Mouse (Mus musculus) layer of hippocampus, adult 2 months (tissue): Measurements from ENCODE around the gene Tysnd1. TPM values are rescaled to one million over a fixed set of nuclear protein-coding genes. Genes with fewer than 3 reads are reported as not detected.

ENCODE experiments used
- DNase-seq, 2 experiments: peaks; one replicate each; pipeline ENCODE4 v3.0.0; 2022; ENCODE audit warnings: low spot score in 2 of 2
- H3K27ac ChIP-seq: fragments of 200-600 bp; 2 replicates; pipeline ENCODE4 v1.8.1; 2022
- H3K4me3 ChIP-seq: fragments of 200-600 bp; 2 replicates; pipeline ENCODE4 v1.8.1; 2022; ENCODE audit warnings: mild to moderate bottlenecking
- CTCF ChIP-seq: fragments of 200-600 bp; conservative IDR thresholded peaks from 2 replicates; pipeline ENCODE4 v1.8.1; 2022; ENCODE audit warnings: antibody characterized with exemption, mild to moderate bottlenecking, moderate library complexity
- total RNA-seq, 2 experiments: library from RNA; stranded (reverse); gene quantifications; 2 replicates each; pipeline ENCODE4 v1.2.3; 2021

Tysnd1 gene
- total RNA-seq, 2 experiments from 2014 or later = 23.3 to 23.8 TPM

- TF ChIP-seq CTCF = no peak
- DNase-seq = no peak
- no peak overlapping the region for H3K27ac ChIP-seq
- H3K4me3 ChIP-seq = peak overlapping the region; percentile 70
These were observed 1.7 kb downstream of the Tysnd1 start for GRCm38 (mm10) chr10:61697028-61697427.

- Histone ChIP-seq H3K27ac (no peak overlapping the region), H3K4me3 (no peak overlapping the region)
- no peak for TF ChIP-seq CTCF
- no peak for DNase-seq
These were observed 9.3 kb downstream of the Tysnd1 start for GRCm38 (mm10) chr10:61704663-61705062.

- no peak for DNase-seq
- no peak overlapping the region for H3K4me3 ChIP-seq
- H3K27ac ChIP-seq = no peak overlapping the region
- TF ChIP-seq CTCF = no peak
These were observed 11.4 kb downstream of the Tysnd1 start for GRCm38 (mm10) chr10:61706412-61707375.

GRCm38 (mm10) chr10:61713601-61714000 is 18.3 kb downstream of the Tysnd1 start:
- H3K4me3 ChIP-seq = no peak overlapping the region
- TF ChIP-seq CTCF = no peak
- H3K27ac ChIP-seq = no peak overlapping the region
- no peak for DNase-seq

- no peak for TF ChIP-seq CTCF
- H3K27ac ChIP-seq = no peak overlapping the region
- no peak overlapping the region for H3K4me3 ChIP-seq
- no peak for DNase-seq
These were observed 18.8 kb downstream of the Tysnd1 start for GRCm38 (mm10) chr10:61714146-61714545.

GRCm38 (mm10) chr10:61714771-61715461 is 19.6 kb downstream of the Tysnd1 start, which contains the start of gene Aifm2:
Gene Aifm2, plus strand, starts transcription at chr10:61715263.
- no peak for TF ChIP-seq CTCF
- Histone ChIP-seq H3K4me3 (peak within 1 kb of the TSS; percentile 66), H3K27ac (peak within 1 kb of the TSS; percentile 67; the same call in 1 of the 2 replicates)
- no peak for DNase-seq

GRCm38 (mm10) chr10:61715462-61715837 is 20.1 kb downstream of the Tysnd1 start:
- DNase-seq = no peak
- TF ChIP-seq CTCF = no peak

GRCm38 (mm10) chr10:61715996-61716864 is 20.9 kb downstream of the Tysnd1 start:
- Histone ChIP-seq H3K27ac (no peak overlapping the region), H3K4me3 (no peak overlapping the region; the same call in 1 of the 2 replicates)
- TF ChIP-seq CTCF = no peak
- no peak for DNase-seq

More at GRCm38 (mm10) chr10:61715462-61715837, 20.1 kb downstream of the Tysnd1 start:
- H3K4me3 ChIP-seq = peak overlapping the region; percentile 66
- peak overlapping the region; percentile 67; the same call in 1 of the 2 replicates for H3K27ac ChIP-seq

- TF ChIP-seq CTCF = no peak
- DNase-seq = no peak
- H3K4me3 ChIP-seq = no peak overlapping the region
These were observed 22.3 kb downstream of the Tysnd1 start for GRCm38 (mm10) chr10:61717406-61718296.

GRCm38 (mm10) chr10:61720331-61720730 is 25.0 kb downstream of the Tysnd1 start:
- no peak for TF ChIP-seq CTCF
- DNase-seq = no peak

More at GRCm38 (mm10) chr10:61717406-61718296, 22.3 kb downstream of the Tysnd1 start:
- no peak overlapping the region for H3K27ac ChIP-seq

GRCm38 (mm10) chr10:61722215-61722614 is 26.9 kb downstream of the Tysnd1 start:
- no peak for TF ChIP-seq CTCF
- Histone ChIP-seq H3K27ac (no peak overlapping the region), H3K4me3 (no peak overlapping the region)
- DNase-seq = no peak

More at GRCm38 (mm10) chr10:61720331-61720730, 25.0 kb downstream of the Tysnd1 start:
- Histone ChIP-seq H3K27ac (no peak overlapping the region), H3K4me3 (no peak overlapping the region)
